Mouse (Mus musculus) heart, postnatal 0 days (tissue): ENCODE data around the gene Agap1. TPM values are rescaled to one million over a fixed set of nuclear protein-coding genes. Genes with fewer than 3 reads are reported as not detected.

Experiments used
- ATAC-seq: fragments of 200-750 bp; cut with Nextera tagmentation; 2 replicates; pipeline ENCODE4 v1.8.0; 2017; ENCODE audit warnings: low read depth, moderate number of reproducible peaks, moderate library complexity; ENCODE audit not compliant: insufficient read depth
- DNase-seq: peaks from one replicate; pipeline ENCODE4 v3.0.0-alpha.2; 2016; ENCODE audit warnings: low spot score
- H3K27ac ChIP-seq: fragments of 300-500 bp; sonication (generic); 2 replicates; pipeline ENCODE4 v1.5.1; 2014; ENCODE audit warnings: low read depth, mild to moderate bottlenecking
- H3K27me3 ChIP-seq: fragments of 300-500 bp; sonication (generic); 2 replicates; pipeline ENCODE4 v1.6.1; 2014; ENCODE audit warnings: low read length, mixed read lengths; ENCODE audit not compliant: control insufficient read depth, insufficient read depth
- H3K36me3 ChIP-seq: fragments of 300-500 bp; sonication (generic); replicated peaks from 2 replicates; pipeline ENCODE4 v1.6.1; 2014; ENCODE audit warnings: low read length, mixed read lengths; ENCODE audit not compliant: control insufficient read depth, insufficient read depth
- H3K4me1 ChIP-seq: fragments of 300-500 bp; sonication (generic); 2 replicates; pipeline ENCODE4 v1.6.1; 2014; ENCODE audit warnings: antibody characterized with exemption; ENCODE audit not compliant: control insufficient read depth, insufficient read depth
- H3K4me2 ChIP-seq: fragments of 300-500 bp; sonication (generic); 2 replicates; pipeline ENCODE4 v1.6.1; 2014; ENCODE audit warnings: low read depth, mild to moderate bottlenecking, low read length, moderate library complexity
- H3K4me3 ChIP-seq: fragments of 300-500 bp; sonication (generic); 2 replicates; pipeline ENCODE4 v1.5.1; 2014; ENCODE audit warnings: low read depth, low read length
- H3K9ac ChIP-seq: fragments of 300-500 bp; sonication (generic); replicated peaks from 2 replicates; pipeline ENCODE4 v1.6.1; 2014; ENCODE audit warnings: low read depth, low read length, mixed read lengths
- H3K9me3 ChIP-seq: fragments of 300-500 bp; sonication (generic); replicated peaks from 2 replicates; pipeline ENCODE4 v1.6.1; 2016; ENCODE audit warnings: low read length; ENCODE audit not compliant: control insufficient read depth
- CTCF ChIP-seq: IDR thresholded peaks from 2 replicates; pipeline ENCODE4 v1.5.1; 2016; ENCODE audit warnings: antibody characterized with exemption, control low read depth, low read depth
- EP300 ChIP-seq: IDR thresholded peaks from 2 replicates; pipeline ENCODE4 v1.6.1; 2016; ENCODE audit warnings: antibody characterized with exemption, low read depth
- WGBS: fragments of 180-500 bp; shearing (Covaris S2); extraction: QIAGEN DNeasy Blood & Tissue Kit; methylation state at CpG from one replicate; pipeline ENCODE4 v1.1.7; 2014; 5-methylcytosine and 5-hydroxymethylcytosine counted together
- polyA plus RNA-seq: library from polyadenylated mRNA; unstranded; fragments of >200 nt; fragmentation: Nextera tagmentation; extraction: Ambion mirVana; gene quantifications from 2 replicates; pipeline ENCODE4 v1.2.1, GENCODE M21; 2015
- total RNA-seq: library from RNA; depleted of rRNA; stranded (reverse); fragments of >200 nt; gene quantifications from 2 replicates; pipeline ENCODE4 v1.2.3, GENCODE M21; 2014; ENCODE audit warnings: low replicate concordance

Agap1 gene
- total and polyA plus RNA-seq, 2 experiments from 2014 or later: 6.1 to 21.0 TPM

DNA sequence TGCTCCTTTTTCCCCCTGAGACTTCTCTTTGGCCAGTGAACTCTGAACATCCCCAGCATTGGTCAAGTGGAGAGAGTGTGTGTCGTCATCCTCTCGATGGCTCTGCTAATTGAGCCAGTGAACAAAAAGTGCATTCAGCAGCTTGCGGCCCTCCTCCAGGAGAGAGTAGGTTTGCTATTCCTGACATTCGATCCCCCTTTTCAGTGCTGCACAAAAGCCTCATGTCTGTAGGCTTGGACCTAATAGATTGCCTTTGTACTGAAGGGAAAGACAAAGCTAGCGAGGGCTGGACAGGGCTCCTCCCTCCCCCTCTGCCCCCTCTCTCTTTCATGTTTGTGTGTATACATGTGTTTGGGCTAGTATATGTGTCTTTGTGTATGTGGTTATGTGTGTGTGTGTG lies 63.2 kb downstream of the Agap1 start:
- H3K9me3 ChIP-seq: no peaks in the 10 kb centered on the region
- H3K27ac ChIP-seq: no peak overlapping the region
- no peaks in the 10 kb centered on the region for H3K36me3 ChIP-seq
- WGBS: 60% methylated on average over 5 of the region's 5 CpGs
- peaks cover 17% of the 10 kb centered on the region for H3K4me1 ChIP-seq
- H3K9ac ChIP-seq: no peak overlapping the region
- H3K4me2 ChIP-seq: no peak overlapping the region
- ATAC-seq (no peak), DNase-seq (no peak)
- no peak for TF ChIP-seq CTCF
- no peak overlapping the region for H3K4me3 ChIP-seq
- no peaks in the 10 kb centered on the region for H3K27me3 ChIP-seq

DNA sequence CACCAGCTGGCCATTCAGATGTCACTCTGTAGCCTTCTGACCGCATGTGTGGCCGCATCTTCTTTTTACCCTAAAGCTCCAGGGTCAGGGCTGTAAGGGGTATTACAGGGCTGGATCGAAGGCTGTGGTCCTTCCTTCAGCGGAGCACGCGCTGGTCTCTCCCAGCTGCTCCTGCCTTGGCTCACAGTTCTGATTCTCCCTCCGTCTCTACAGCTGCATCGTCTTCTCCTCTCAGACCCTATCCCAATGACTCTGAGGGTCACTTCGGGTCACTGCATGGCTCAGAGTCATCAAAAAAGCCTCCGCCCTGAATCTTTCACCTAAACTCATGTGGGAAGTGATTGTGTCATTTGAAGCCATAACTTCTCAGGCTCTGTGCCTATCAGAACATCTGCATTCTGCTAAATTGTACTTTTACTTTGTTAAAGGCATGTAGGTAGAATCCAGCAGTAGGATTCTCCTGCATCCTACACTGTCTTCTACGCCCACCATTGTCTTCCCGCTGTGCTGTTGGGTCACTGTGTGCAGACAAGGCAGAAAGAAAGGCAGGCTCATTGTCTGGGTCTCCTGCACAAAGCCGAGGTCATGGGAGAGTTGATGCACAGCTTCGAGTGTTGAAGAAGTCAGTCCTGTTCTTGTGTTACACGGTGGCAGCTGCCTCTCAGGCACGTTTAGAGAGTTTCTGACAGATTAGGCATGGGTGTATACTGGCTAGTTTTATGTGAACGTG lies 65.5 kb downstream of the Agap1 start:
- no peaks in the 10 kb centered on the region for H3K9me3 ChIP-seq
- no peaks in the 10 kb centered on the region for H3K36me3 ChIP-seq
- no peak overlapping the region for H3K4me2 ChIP-seq
- no peak for DNase-seq
- no peak overlapping the region for H3K27ac ChIP-seq
- H3K4me3 ChIP-seq: no peak overlapping the region
- H3K27me3 ChIP-seq: no peaks in the 10 kb centered on the region
- ATAC-seq: no peak
- 81% methylated on average over 17 of the region's 17 CpGs for WGBS
- TF ChIP-seq EP300: no peak
- no peak for TF ChIP-seq CTCF
- H3K4me1 ChIP-seq: peaks cover 9% of the 10 kb centered on the region
- no peak overlapping the region for H3K9ac ChIP-seq

DNA sequence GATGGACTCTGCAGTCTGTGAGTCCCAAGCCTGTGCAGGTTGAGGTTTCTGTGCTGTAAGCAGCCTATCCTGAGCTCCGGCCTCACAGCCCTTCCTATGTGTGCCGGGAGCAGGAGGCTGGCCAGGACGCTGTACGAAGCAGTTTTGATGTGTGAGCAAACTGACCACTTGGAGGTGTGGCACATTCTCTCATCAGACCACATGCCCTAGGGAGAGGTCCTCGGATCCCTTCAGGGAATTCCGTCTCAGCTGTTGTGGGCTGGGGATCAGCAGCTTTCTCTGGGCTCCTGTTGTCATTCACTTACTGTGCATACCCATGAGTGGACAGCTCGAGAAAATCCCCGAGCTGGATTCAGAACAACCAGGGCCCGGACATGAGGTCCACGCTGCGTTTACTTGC lies 66.8 kb downstream of the Agap1 start:
- Histone ChIP-seq H3K9ac (no peak overlapping the region), H3K4me2 (no peak overlapping the region)
- no peak for ATAC-seq

DNA sequence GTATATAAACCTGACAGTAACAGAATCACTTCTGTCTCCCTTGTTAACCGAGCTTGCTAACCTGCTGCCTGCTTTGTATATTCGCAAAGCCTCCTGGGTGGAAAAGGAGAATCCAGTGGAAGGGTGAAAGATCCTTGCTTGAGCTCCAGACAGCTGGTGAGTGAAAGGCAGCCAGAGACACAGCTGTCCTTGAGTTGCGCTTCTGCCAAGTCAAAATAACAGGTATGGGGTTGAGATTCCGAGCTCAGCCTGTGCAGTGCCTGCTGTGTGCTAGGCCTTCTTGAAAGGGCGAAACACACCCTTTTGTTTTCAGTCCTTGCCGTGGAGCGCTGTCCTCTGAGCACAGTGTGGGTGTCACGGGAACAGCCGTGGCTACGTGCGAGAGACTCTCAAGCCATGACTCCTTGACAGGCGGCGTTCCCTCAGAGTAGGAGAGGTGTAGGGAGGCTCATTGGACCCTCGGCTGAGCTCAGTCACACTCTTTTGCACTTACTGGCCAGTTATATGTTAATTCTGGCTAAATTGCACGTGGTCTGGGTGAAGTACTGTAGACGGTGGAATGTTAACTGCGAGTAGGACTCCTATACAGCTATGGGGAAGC lies 67.4 kb downstream of the Agap1 start:
- no peak overlapping the region for H3K4me3 ChIP-seq
- H3K9ac ChIP-seq: no peak overlapping the region
- no peaks in the 10 kb centered on the region for H3K36me3 ChIP-seq
- 58% methylated on average over 17 of the region's 17 CpGs for WGBS
- H3K9me3 ChIP-seq: no peaks in the 10 kb centered on the region
- DNase-seq: no peak
- no peak overlapping the region for H3K4me2 ChIP-seq
- no peak for TF ChIP-seq CTCF
- no peak for TF ChIP-seq EP300
- no peak for ATAC-seq
- peaks cover 9% of the 10 kb centered on the region for H3K4me1 ChIP-seq
- no peaks in the 10 kb centered on the region for H3K27me3 ChIP-seq
- no peak overlapping the region for H3K27ac ChIP-seq

More for the DNA sequence above, 66.8 kb downstream of the Agap1 start:
- no peak overlapping the region for H3K4me3 ChIP-seq
- WGBS: 82% methylated on average over 11 of the region's 11 CpGs
- peaks cover 9% of the 10 kb centered on the region for H3K4me1 ChIP-seq
- DNase-seq: no peak
- no peaks in the 10 kb centered on the region for H3K9me3 ChIP-seq
- no peaks in the 10 kb centered on the region for H3K27me3 ChIP-seq
- no peak for TF ChIP-seq EP300
- no peak for TF ChIP-seq CTCF
- no peak overlapping the region for H3K27ac ChIP-seq
- no peaks in the 10 kb centered on the region for H3K36me3 ChIP-seq

DNA sequence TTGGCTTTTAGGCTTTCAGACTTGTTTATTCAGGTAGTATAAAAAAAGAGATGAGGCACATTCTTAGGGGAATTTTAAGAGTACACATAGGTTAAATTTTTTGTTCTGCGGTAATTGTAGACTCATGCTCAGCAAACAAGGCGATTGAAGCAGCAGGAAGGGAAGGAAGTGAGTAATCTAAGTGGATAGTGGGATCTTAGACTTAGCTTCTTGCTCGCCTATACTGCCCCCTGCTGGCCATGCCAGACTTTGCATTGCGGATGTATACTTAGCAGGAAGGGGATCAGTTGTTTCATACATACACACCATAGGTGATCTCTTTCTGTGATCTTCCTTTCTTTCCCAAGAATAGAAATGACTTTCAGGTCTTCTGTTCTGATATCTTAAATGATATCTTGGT lies 69.8 kb downstream of the Agap1 start:
- 0 out of 2 replicates have a peak, but pooled peaks have one; percentile 40 for ATAC-seq
- Histone ChIP-seq H3K9me3 (no peaks in the 10 kb centered on the region), H3K4me3 (no peak overlapping the region), H3K27me3 (no peaks in the 10 kb centered on the region), H3K4me1 (peaks cover 9% of the 10 kb centered on the region), H3K9ac (no peak overlapping the region), H3K4me2 (no peak overlapping the region), H3K27ac (no peak overlapping the region), H3K36me3 (no peaks in the 10 kb centered on the region)
- no peak for TF ChIP-seq EP300
- TF ChIP-seq CTCF: peak; percentile 97
- peak; percentile 89 for DNase-seq
- WGBS: 3% methylated on average over 4 of the region's 4 CpGs
